Mouse (Mus musculus) heart, adult 2 months (tissue): Measurements from ENCODE around the gene Speer2.

Experiments
- CTCF ChIP-seq: fragments of 200-600 bp; IDR thresholded peaks from 2 replicates; pipeline ENCODE4 v1.8.1; 2022; ENCODE audit warnings: antibody characterized with exemption, mild to moderate bottlenecking, moderate library complexity
- EP300 ChIP-seq: fragments of 200-500 bp; IDR thresholded peaks from 2 replicates; pipeline ENCODE4 v1.6.1; 2011; ENCODE audit warnings: low read depth, low read length, control low read depth; ENCODE audit not compliant: insufficient read depth
- POLR2A ChIP-seq: fragments of 200-500 bp; IDR thresholded peaks from 2 replicates; pipeline ENCODE4 v1.6.1; 2011; ENCODE audit warnings: mild to moderate bottlenecking, low read depth, low read length, control low read depth; ENCODE audit not compliant: insufficient read depth

DNA sequence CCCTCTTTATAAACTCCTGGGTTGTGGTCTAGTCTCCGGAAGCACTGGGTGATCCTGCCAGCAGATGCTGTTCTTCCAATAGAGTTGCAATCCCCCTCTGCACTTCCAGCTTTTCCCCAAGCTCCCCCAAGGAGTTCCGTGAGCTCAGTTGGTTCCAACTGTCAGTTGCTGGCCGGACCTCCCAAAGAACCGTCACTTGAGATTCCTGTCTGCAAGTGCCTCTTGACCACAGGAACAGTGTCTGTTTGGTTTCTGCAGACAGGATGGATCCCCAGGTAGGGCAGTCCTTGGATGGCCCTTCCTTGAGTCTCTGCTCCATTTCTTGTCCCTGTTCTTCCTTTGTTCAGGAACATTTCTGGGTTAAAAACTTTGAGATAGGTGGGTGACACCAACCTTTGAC is at the start of gene Speer2:
- no peak for TF ChIP-seq POLR2A
- TF ChIP-seq CTCF: no peak
- no peak for TF ChIP-seq EP300
